Mouse (Mus musculus) heart, adult 11 months (tissue): ENCODE measurements around the gene Ube2o.
A peak's percentile ranks its signal among the peaks of the same experiment; 100 is the strongest.

Experiments
- DNase-seq: peaks from one replicate; pipeline ENCODE4 v3.0.0; 2022

Ube2o gene

DNA sequence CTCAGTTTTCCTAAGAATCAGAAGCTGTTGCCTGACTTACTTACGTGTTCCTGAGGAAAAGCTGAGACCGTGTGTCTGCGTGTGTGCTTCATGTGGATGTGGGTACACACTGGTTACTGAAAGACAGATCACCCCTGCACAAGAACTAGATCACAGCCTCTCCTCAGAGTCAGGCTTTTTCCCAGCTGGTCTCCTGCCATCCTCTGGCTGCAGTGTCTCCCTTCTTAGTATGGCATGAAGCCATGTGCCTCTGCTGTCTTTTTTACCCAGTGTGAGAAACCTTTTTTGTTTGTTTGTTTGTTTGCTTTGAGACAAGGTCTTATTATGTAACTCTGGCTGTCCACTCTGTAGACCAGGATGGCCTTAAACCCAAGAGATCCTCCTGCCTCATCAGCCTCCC lies 2.0 kb downstream of the Ube2o start:
- no peak for DNase-seq

DNA sequence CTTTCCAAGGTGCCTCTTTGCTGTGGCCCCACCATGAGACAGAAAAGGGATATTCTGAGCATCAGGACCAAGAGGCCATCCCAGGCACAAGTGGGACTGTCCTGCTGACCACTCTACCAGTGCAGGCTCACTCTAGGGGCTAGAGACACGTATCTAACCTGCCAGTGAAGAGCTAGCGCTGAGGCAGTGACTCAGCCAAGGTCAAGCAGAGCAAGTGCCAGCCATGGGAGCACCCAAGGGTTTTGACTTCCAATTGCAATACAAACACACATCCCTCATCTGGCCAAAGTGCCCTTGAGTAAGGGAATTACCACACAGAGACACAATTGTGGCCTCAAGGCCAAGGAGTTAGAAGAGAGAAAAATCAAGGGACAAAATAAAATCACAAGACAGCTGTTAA lies 5.9 kb downstream of the Ube2o start:
- DNase-seq, result no peak

DNA sequence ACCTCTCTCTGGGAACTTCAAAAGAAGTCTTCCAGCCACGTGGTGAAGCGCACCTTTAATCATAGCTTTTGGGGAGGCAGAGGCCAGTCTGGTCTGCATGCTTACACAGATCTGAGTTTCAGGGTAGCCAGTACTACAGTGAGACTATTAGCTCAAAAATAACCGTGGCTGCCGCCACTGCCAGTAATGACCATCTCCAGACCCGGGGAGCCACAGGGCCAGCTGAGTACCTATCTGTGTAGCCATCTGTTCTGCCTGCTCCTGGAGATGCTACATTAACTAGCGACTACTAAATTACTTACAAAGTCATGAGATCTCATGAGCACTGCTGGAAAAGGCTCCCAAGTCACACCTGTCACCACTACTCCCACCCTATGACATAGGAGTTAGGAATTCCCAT lies 6.3 kb downstream of the Ube2o start:
- DNase-seq, result no peak

DNA sequence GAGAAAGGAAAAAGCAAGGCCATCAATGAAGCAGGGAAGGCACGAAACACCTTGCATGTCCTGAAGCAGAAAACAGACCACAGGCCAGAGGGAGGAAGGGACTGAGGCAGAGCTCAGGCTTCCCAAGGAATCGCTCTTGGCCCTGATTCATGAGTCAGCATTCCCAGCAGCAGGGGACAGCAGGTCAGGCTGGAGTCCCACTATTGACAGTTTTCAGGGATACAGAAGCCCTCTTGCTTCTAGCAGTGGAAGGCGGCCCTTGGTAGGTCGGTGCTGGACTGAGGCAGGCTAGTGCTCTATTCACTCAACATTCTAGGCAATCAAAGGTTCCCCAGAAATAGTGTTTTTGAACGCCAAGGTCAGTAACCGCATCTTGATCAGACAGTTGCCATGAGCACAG lies 6.8 kb downstream of the Ube2o start:
- DNase-seq, result no peak

DNA sequence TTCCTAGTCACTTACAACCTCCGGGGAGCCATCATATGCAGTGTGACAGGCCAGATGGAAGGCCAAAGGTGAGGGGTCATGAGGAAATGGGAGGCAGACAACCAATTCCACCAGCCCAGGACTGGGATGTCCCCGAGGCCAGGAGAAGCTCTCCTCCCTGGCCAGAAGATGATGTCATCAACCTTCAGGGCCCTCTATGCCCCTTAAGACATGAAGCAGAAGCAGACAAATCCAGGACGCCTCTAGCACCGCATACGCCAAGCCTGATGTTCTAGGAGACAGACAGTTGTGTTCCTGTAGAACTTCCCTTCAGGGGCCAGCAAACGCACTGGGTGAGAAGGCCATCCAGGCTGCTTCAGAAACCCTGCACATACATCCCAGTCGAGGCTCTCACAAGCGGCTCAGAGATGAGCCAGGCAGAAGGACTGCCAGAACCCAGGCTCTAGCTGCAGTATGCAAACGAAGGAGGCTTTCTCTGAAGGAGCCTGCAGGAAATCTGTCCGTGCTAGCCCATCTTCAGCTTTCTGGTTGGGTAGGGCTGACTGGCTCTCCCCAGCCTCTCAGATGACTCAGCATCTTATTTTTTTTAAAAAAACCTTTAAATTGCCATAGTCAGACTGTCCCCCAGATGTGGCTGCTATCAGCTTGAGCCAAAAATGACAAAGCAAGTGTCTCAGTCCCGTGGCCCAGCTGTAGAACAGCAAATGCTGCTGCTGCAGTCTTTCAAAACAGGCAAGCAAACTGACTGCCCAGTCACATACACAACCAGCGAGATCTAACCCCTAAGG lies 8.3 kb downstream of the Ube2o start:
- peak; percentile 95 for DNase-seq

DNA sequence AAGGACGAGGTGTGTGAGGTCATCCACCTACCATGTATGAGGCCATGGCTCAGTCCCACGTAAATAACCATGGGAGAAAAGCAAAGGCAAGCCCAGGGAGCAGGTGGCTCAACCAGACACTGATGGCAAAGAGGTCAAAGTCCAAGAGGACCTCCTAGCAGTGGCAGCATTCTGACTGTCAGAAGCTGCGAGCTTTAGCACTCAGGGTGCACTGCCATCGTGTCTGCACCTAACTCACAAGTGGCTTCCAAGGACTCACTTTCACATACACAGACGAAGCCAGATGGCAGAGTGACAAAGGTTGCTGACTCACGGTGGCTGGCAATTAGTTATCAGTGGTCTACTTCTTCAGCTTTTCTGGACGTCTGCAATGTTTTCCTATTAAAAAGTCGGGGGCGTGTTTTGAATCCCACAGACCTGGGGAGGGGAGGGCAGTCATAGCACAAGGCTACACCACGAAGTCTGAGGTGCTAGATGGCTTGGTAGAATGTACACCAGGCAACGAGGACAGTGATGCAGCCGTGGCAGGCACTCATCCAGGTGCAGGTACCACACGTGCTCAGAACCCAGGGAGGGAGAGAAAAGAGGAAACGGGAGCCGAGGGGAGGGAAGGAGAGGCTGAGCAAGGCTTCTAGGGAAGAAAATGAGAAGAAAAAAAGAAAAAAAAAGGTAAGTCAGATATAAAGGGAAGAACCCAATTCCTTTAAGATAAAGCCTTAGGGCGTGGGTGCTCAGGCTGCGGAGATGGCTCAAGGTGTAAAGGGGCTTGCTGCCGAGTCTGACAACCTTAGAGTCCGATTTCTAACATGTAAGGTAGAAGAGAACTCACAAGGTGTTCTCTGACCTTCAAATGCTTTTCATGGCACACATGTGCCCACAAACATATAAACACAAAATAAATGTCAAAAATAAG lies 9.2 kb downstream of the Ube2o start:
- peak; percentile 95 for DNase-seq

DNA sequence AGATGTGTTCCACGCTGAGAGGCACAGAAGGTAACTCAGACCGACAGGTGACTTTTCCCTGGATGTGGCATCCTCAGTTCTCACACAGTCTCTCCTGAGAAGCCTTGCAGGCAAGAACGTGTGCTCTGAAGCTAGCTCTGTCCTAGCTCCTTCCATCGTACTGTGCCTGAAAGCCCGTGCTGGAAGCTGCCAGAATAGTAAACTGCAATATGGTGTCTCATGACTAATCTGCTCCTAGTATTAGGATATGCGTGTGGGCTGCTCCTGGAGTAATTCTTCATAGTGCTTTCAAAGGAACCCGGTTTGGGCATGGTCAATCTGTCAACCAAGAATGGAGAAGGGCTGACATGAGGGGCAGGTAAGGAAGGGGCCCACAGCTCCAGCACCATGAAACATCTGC lies 10.4 kb downstream of the Ube2o start:
- DNase-seq, result no peak

DNA sequence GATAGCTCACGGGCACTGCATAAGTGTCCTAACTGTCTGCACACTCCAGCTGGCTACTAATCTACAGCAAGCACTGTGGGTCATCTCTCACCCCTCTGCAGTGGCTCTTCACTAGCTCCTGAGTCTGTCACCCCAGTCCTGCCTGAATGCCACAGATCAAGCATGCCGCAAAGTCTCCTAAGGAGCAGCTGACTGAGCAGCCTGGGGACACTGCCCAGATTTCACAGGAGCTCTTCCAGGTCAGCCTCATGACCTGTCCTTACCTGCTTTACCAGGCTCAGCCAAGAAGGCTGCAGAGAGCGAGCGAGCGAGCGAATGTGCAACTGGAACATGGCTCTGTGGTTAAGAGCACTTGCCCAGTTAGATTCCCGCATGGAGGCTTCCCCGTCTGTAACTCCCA lies 13.7 kb downstream of the Ube2o start:
- DNase-seq, result peak; percentile 92

DNA sequence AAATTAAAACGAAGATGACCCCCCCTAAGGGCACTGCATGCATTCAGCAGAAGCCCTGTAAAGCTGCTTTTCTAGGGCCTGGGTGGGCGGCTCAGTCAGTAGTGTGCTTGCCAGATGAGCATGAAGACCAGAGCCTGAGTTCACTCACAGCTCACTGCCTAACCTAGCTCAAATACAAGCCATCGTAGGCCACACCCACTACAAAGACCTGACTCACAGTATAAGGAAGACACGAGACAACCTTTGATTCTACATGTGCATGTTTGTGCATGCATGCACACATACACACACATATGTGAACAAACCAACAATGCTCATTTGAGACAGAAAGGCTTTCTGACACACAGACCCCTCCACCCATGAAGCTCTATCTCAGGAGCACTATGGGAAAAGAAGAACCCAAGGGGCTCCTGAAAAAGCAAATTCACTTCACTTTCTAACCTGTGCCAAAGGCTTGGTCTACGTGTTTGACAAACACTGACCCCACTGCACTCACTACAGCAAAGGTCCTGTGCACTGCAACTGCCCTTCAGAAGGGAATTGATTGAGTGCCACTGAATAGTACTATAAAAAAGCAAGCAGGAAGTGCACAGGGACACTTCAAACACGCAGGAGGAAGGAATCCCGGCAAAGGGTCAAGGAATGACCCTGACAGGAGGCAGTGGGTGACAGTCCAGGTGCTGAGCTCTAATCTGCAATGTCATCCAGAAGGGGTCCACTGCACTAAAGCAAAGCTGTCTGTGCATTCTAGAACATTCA lies 15.8 kb downstream of the Ube2o start:
- DNase-seq, result no peak

DNA sequence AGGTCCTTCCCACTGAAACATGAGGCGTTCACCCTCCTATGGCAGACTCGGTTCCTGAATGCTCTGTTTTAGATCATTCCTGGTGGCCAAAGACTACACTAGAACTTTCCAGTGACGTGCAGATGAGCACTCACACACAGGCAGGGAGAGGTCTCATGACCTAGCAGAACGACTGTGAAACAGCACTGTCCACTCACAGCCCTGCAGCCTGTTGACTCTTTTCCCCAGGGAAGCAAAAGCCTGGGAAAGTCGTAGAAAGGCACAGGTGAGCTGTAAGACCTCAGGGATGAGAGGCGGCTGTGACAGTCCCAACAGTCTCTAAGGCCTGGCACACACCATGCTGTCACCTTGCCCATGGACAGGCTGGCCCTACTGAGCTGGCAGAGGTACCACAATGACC lies 24.9 kb downstream of the Ube2o start:
- DNase-seq, result peak; percentile 93

DNA sequence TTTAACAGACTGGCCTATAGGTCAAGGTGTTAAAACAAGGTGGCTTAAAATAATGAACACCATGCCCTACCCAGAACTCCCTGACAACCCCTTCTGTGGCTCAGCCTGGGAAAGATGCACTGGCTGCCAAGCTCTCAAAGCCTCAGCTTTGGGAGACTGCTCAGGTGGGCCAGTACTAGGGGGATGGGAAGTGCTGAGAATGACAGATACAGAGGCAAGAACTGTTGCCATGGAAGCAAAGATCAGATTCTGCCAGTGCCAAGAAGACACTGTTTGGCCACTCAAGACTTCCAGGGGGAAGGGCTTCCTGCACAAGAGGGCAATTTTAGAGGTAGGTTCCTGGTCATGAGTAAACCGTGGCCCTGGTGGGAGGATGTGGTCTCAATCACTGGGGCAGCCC lies 25.7 kb downstream of the Ube2o start:
- no peak for DNase-seq

DNA sequence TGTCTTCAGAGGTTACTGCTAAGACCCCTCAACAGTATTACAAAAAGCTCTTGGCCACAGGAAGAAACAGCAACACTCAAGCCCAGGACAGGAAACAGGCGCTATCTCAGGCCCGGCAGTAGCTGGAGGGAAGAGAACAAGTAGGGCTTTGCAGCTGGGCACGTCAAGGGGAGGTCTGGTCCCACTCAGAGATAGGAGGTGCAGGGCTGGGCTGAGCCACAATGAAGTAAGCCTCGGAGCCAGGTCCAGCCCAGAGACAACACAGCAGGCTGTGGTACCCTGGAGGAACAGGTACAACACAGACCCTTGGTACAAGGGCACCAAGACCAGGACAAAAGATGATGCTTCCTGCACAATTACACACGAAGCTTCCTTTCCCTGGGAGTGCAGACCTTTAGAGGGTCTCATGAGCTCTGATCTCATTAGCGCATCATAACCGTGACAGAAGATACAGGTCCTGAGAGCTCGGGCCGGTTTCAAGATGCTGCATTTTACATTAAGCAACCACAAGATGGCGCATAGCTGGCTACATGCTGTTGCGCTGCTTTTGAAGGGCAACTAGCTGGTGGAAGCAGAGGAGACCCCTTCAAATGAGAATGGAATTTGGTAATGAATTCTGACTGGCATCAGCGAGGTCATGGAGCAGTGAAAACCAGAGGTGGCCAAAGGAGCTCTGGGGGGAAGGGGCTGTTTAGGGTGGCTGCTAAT lies 26.9 kb downstream of the Ube2o start:
- peak; percentile 91 for DNase-seq

DNA sequence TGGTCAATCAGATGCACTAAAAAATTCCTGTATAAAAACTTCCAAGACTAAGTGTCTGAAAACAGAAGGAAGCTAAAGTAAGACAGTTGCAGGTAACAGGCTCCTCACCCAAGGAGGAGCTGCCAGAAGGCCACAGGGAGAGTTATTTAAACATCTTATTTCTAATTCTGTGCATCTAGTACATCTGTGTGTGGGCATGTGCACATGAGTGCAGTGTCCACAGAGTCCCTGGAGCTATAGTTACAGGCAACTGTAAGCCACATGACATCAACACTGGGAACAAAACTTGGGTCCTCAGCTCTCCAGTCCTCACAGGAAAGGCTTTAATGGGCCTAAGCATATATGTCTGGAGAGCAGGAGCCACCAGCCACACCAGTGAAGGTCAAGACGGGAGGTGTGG lies 29.1 kb downstream of the Ube2o start:
- DNase-seq, result no peak

DNA sequence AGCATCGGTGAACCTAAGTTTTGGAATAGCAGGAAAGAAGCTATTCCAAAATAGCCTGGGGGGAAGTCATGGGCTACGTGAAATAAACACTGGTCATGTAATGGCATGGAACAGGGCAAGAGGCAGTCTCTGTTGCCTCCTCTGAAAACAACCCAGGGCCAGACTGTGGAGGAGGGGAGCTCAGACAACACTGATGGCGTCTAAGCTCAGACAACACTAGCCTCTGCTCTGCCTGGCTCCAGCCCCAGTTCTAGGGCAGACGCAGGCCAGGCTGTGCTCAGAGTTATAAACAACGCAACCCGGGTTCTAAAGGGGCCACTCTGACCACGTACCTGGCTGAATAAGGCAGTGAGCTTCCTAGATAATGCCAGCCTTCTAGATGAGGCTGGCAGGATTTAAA lies 30.5 kb downstream of the Ube2o start:
- no peak for DNase-seq

DNA sequence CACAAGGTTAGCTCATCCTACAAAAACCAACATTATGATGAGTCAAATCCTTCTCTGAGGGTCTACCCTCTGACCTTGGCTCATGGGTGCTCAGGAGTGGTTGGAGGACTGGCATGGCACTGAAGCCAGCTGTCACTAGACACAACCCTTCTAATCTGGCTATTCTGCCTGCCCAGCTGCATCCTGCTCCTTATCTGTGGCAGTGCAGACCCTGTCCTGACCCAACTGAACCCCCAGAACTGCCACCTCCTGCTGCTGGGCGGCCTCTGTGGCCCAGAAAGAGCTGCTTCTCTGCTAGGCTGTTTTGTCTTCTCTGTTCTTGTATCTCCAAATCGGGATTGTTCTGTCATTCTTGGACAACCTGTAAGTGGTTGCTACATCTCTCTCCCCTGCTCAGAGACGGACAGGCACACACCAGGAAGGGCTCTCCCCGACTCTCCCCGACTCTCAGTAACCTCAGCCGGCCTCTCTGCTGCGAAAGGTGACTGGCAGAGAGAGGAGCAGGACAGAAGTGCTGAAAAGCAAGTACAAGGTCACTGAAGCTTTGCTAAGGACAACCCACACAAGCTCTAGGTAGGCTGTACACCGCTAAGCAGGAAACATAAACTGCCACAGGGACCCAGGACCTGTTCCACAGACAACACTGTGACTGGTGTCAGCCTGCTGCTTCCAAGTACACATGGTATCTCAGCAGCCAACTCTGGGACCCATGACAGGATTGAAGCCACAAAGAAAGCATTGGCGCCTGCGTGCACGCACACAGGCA lies 31.8 kb downstream of the Ube2o start:
- no peak for DNase-seq

DNA sequence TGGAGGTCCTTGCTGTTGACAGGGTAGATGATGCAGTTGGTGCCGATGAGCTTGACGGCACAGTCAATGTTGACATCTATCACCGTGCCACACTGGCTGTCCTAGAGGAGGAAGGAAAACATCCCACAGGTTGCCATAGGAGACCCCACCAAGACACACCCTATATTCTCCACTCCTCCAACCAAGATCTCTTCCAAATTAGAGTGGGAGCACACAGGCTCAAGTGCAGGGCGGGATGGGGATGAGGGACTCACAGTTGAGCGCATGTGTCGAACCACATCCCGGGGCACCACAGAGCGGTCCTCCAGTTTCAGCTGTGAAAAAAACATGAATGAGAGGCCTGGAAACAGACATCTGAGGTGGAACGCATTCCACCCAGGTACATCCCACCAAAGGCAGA lies 32.5 kb downstream of the Ube2o start:
- peak; percentile 91 for DNase-seq

DNA sequence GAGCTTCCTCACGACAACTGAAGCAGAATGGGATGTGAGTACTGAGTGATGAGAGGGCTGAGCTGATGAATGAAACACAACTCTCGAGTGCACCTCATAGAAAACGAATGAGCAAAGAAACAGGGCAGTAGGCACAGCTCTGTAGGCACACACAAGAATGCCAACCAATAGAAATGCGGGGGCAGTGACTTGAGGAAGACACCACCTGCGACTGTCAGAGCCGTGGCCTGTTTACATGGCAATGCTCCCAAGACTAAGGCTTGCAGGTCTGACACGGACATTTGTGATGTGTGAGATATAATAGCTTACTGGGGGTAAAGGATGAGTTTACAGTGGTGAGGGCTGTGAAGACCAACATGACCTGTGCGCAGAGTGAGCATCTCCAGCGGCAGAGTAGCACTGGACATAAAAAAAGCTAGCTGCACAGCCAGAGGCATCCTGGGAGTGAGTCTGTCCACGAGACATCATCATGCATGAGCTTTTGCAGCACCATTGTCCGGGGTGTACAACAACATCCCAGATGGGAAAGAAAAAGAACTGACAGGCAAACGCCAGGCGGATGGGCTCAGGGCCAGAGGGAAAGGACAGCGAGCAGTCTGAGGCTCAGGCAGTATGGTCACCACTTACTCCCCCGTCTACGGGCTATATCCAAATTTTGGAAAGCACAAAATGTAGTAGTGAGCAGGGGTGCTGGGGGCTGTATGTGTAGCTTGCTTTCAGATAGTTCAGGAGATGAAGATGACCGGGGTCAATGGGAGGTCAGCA lies 33.8 kb downstream of the Ube2o start:
- no peak for DNase-seq

DNA sequence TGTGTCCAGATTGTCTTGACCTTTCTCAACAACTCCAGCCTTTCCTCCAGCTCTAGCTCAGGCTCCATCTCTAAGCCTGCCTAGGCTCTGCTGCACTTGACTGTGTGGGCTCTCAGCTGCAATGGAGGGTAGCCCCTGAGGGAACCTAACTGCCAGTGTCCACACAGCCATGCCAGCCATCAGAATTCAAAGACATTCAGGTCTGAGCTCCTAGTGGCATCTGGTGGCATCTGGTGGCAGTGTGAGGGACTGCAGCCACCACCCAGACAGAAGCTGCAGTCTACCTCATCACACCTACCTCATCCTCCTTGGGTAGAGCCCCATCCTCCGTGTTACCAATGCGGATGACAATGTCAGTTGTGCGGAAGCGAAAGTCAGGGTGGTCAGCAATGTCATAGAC lies 38.1 kb downstream of the Ube2o start:
- no peak for DNase-seq

DNA sequence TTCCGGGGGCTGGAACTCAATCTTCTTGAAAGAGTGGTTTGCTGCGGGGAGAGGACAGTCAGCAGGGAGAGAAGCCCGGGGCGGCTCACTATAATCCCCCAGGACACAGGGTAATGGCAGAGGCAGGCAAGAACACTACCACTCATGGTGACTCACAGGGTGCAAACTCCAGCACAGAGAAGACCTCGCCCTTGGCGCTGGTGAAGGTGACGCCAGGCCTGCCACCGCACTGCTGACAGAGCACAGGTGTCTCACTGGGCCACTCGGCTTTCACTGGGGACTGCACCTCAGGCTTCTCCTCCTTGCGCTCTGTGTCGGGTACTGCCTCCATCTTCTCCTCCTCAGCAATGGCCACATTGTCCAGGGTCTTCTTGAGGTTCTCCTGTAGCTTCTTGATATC lies 40.1 kb downstream of the Ube2o start:
- no peak for DNase-seq

DNA sequence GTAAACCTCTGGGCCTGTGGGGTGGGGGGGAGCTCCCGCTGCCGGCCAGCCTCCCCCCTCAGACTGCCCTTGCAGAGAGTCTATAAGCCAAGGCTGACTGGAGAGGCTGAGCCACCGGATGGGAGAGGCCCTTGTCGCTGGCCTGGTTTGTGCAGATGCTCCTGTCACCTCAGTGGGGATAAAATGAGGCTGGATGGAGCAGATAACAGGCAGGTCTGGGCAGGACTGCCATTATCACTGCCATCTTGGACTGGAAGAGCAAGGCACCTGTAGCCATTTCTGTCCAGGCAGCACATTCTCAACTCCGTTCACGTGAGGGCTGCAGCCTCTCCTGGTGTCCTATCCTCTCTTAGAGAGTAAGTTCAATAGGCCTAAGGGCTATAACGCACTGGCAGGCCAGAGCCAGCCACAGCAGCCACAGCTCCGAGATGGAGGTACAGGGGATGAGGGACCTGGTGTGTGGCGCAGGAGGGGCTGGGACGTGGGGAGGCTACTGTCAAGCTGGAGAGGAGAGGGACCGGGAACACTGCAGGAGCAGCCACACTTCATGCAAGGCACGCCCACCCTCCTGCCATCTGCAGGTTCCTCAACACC lies 43.0 kb downstream of the Ube2o start:
- DNase-seq, result no peak

DNA sequence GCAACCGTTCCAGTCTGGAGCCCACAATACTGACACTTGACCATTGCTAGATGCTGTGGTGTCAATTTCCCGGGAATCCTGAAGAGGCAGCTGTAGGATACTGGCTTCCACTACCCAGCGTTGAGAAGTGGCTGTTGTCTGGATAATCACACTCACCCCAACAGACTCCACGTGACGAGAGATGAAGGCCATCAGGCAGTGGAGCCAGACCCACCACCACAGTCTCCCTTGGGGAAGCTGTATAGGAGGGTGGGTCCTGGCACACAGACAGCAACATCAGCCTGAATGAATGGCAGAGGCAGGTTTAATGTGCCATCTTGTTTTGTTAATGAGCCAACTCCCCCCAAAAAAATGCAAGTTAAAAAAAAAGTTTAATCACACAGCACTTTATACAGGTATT lies 43.9 kb downstream of the Ube2o start:
- no peak for DNase-seq
